Mouse (Mus musculus) liver, adult 2 months (tissue): ENCODE results near the gene Cep57l1.

Experiments used
- CTCF ChIP-seq: fragments of 200-500 bp; IDR thresholded peaks from 2 replicates; pipeline ENCODE4 v1.5.1; 2011; ENCODE audit warnings: low read depth, low read length, control low read depth
- POLR2A ChIP-seq: fragments of 200-500 bp; IDR thresholded peaks from 2 replicates; pipeline ENCODE4 v1.6.1; 2011; ENCODE audit warnings: low read length, control low read depth; ENCODE audit not compliant: insufficient read depth; ENCODE audit errors: extremely low read depth

GRCm38 (mm10) chr10:41711467-41711866 lies 98.2 kb downstream of the Cep57l1 start:
- TF ChIP-seq CTCF, result no peak
- no peak for TF ChIP-seq POLR2A
